Mouse (Mus musculus) forebrain, embryonic 16.5 days (tissue): ENCODE measurements around the gene Vwa3b. TPM values are rescaled to one million over a fixed set of nuclear protein-coding genes. Genes with fewer than 3 reads are reported as not detected.

Experiments
- ATAC-seq: fragments of 200-750 bp; cut with Nextera tagmentation; 2 replicates; pipeline ENCODE4 v1.8.0; 2017; ENCODE audit warnings: mild to moderate bottlenecking, moderate library complexity
- H3K27ac ChIP-seq: fragments of 300-500 bp; sonication (generic); 2 replicates; pipeline ENCODE4 v1.5.1; 2014; ENCODE audit warnings: low read length, control low read depth
- H3K27me3 ChIP-seq: fragments of 300-500 bp; sonication (generic); replicated peaks from 2 replicates; pipeline ENCODE4 v1.6.1; 2014; ENCODE audit warnings: low read length; ENCODE audit not compliant: control insufficient read depth, insufficient read depth
- H3K36me3 ChIP-seq: fragments of 300-500 bp; sonication (generic); 2 replicates; pipeline ENCODE4 v1.6.1; 2014; ENCODE audit not compliant: control insufficient read depth, insufficient read depth
- H3K4me1 ChIP-seq: fragments of 300-500 bp; sonication (generic); replicated peaks from 2 replicates; pipeline ENCODE4 v1.6.1; 2014; ENCODE audit warnings: low read length; ENCODE audit not compliant: control insufficient read depth, insufficient read depth
- H3K4me2 ChIP-seq: fragments of 300-500 bp; sonication (generic); 2 replicates; pipeline ENCODE4 v1.6.1; 2014; ENCODE audit warnings: mild to moderate bottlenecking, low read length, control low read depth
- H3K4me3 ChIP-seq: fragments of 300-500 bp; sonication (generic); replicated peaks from 2 replicates; pipeline ENCODE4 v1.5.1; 2014; ENCODE audit warnings: mild to moderate bottlenecking, low read length, control low read depth
- H3K9ac ChIP-seq: fragments of 300-500 bp; sonication (generic); replicated peaks from 2 replicates; pipeline ENCODE4 v1.6.1; 2014; ENCODE audit warnings: low read depth, low read length, control low read depth
- H3K9me3 ChIP-seq: fragments of 300-500 bp; sonication (generic); 2 replicates; pipeline ENCODE4 v1.6.1; 2016; ENCODE audit warnings: low read length; ENCODE audit not compliant: control insufficient read depth
- WGBS: fragments of 180-500 bp; shearing (Covaris S2); extraction: QIAGEN DNeasy Blood & Tissue Kit; methylation state at CpG from one replicate; pipeline ENCODE4 v1.1.7; 2014; 5-methylcytosine and 5-hydroxymethylcytosine counted together
- polyA plus RNA-seq: library from polyadenylated mRNA; unstranded; fragments of >200 nt; fragmentation: Nextera tagmentation; extraction: Ambion mirVana; gene quantifications from 2 replicates; pipeline ENCODE4 v1.2.1, GENCODE M21; 2015

Gene Vwa3b
- polyA plus RNA-seq, 1 experiment from 2014 or later, result 1.9 TPM

DNA sequence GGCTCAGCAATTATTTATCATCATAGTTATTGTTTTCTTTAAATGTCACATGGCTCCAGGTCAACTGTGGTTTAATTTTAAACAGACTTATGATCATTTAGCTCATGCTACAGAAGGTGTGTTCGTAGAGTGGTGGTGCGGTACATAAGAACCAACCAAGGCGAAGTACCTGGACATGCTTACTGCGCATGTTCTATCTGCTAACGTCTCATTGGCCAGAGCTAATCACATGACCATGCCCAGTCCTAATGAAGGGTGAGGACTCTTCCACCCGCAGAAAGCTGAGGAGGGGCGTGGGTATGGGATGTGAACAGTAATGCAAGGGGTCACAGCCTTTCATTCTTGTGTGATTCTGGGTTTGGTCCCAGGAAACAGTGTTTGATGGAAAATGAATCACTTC is 49.4 kb downstream of the Vwa3b start:
- H3K4me3 ChIP-seq, result no peak overlapping the region
- no peaks in the 10 kb centered on the region for H3K9me3 ChIP-seq
- WGBS, result 92% methylated on average over 7 of the region's 7 CpGs
- H3K4me1 ChIP-seq, result peaks cover 13% of the 10 kb centered on the region
- H3K4me2 ChIP-seq, result no peak overlapping the region
- H3K27me3 ChIP-seq, result no peaks in the 10 kb centered on the region
- no peak overlapping the region for H3K9ac ChIP-seq
- H3K27ac ChIP-seq, result no peak overlapping the region
- ATAC-seq, result no peak
- H3K36me3 ChIP-seq, result no peaks in the 10 kb centered on the region

DNA sequence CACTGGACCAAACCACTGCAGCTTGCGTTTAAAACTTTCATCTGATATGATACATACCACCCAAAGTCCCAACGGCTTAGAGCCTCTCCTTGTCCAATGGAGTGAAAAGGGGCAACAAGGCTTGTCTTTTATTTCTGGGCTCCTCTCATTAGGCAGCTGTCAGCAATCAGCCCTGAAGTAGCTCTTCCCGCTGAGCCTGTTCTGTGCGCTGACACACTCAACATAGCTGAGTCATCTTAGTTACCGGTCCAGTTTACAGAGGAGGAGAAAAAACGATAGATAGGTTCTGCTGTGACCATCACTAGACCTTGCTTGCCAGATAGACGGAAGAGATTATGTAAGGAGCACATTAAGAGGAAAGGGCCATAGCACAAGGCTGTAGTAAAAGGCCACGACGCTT is 50.9 kb downstream of the Vwa3b start:
- H3K9ac ChIP-seq, result no peak overlapping the region
- no peaks in the 10 kb centered on the region for H3K36me3 ChIP-seq
- no peak overlapping the region for H3K4me2 ChIP-seq
- H3K27ac ChIP-seq, result no peak overlapping the region
- H3K27me3 ChIP-seq, result no peaks in the 10 kb centered on the region
- no peak overlapping the region for H3K4me3 ChIP-seq
- H3K4me1 ChIP-seq, result peaks cover 21% of the 10 kb centered on the region
- 61% methylated on average over 9 of the region's 9 CpGs for WGBS
- no peaks in the 10 kb centered on the region for H3K9me3 ChIP-seq
- ATAC-seq, result no peak

DNA sequence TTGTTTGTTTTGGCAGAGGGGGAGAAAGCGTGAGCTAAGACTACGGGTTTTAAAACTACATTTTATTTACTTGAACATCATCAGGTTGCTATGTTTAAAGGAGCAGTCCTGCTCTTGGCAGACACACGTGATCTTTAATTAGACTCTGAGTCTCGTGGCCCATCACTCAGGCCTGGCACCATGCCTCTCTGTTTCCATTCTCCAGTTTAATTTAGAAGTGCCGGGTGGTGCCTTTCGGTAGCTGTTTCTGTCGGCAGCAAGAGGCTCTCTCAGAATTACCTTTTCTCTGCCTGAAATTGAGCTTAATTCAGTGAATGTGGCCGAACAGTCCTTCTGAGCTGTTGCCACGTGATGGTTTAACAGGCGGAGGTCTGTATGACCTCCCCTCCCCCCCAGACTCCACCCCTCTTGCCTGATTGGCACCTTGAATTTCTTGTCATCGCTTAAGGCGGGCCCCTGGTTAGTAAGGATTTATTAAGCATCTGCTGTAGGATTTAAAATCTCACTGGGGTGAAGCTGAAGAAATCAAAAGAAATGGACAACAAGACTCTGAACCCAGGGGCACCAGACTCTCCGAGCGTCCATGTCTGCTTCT is 51.7 kb downstream of the Vwa3b start:
- no peaks in the 10 kb centered on the region for H3K27me3 ChIP-seq
- no peak overlapping the region for H3K4me3 ChIP-seq
- no peaks in the 10 kb centered on the region for H3K9me3 ChIP-seq
- peak; percentile 72 for ATAC-seq
- peak overlapping the region; percentile 31 for H3K4me2 ChIP-seq
- H3K9ac ChIP-seq, result no peak overlapping the region
- H3K27ac ChIP-seq, result no peak overlapping the region; the same call in 1 of the 2 replicates
- H3K4me1 ChIP-seq, result peaks cover 21% of the 10 kb centered on the region
- 30% methylated on average over 14 of the region's 14 CpGs for WGBS
- no peaks in the 10 kb centered on the region for H3K36me3 ChIP-seq

DNA sequence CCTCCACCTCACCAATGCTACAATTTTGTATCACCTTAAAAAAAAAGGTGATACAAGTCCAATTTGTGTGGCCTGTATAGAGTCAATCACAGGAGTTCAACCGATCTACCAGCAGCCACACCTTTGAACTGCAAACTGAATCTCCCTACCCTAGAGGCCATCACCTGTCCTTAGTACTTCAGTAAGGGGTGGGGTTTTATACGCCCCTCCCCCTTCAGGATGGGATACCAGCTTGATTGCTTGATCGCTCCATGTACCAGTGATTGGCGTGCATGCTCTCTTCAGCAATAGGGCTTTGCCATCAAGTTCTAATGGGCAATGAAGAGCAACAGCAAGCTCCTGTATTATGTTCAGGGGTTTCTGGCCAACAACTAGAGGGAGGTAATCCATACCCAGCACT is 54.0 kb downstream of the Vwa3b start:
- ATAC-seq, result no peak
- no peaks in the 10 kb centered on the region for H3K36me3 ChIP-seq
- no peak overlapping the region for H3K4me3 ChIP-seq
- 87% methylated on average over 4 of the region's 4 CpGs for WGBS
- H3K4me2 ChIP-seq, result no peak overlapping the region
- no peak overlapping the region for H3K27ac ChIP-seq
- no peak overlapping the region for H3K9ac ChIP-seq
- H3K27me3 ChIP-seq, result no peaks in the 10 kb centered on the region
- peaks cover 24% of the 10 kb centered on the region for H3K4me1 ChIP-seq
- no peaks in the 10 kb centered on the region for H3K9me3 ChIP-seq

DNA sequence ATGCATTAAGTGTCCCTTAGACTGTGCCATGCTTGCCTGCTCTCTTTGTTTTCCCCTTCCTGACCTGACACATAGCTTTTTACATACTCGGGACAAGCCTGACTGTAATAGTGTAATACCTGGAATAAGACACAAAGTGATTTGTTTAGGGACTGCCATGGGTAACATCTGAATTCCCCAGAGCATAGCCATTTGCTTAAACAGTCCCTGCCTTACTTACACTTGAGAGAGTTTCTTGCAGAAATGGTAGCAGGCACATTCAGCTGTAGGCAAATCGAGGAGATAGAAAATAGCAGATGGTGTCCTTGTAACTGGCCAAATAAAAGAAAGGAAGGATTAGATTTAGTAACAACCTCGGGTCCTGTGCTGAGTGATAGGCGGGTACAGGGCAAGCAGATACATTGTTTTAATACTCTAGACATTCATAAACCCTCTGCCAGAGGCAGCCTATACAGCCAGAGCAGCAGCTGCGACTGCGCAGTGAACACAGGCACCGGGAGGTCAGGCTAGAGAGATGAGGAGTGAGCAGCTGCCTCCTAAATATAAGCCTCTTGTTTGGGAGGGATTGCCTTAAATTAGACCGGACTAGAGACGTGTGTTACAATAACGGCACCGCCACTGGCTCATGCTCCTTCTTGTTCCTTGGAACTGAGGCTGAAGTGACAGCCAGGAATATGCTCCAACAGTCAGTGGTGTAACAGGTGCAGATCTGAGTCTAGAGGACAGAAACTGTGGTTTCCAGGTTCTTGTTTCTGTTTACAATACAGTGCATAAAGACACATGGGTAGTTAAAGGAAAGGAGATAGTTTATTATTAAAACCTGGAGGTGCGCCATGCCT is 55.2 kb downstream of the Vwa3b start:
- no peaks in the 10 kb centered on the region for H3K27me3 ChIP-seq
- H3K9ac ChIP-seq, result no peak overlapping the region
- peak; percentile 73 for ATAC-seq
- H3K27ac ChIP-seq, result no peak overlapping the region
- H3K4me2 ChIP-seq, result no peak overlapping the region
- no peaks in the 10 kb centered on the region for H3K36me3 ChIP-seq
- peaks cover 24% of the 10 kb centered on the region for H3K4me1 ChIP-seq
- H3K9me3 ChIP-seq, result no peaks in the 10 kb centered on the region
- 22% methylated on average over 12 of the region's 12 CpGs for WGBS
- H3K4me3 ChIP-seq, result no peak overlapping the region

DNA sequence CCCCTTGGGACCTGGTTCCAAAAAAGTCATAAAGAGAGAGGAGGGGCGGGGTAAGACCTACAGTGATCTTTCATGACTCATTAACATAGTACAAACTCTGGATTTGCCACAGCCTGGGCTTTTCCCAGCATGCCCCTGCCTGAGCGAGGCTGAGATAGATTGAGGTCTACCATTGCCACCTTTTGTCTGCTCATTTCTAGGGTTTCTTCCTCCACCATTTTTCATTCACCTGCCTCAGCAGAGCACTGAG is 55.7 kb downstream of the Vwa3b start:
- Histone ChIP-seq H3K4me2 (no peak overlapping the region), H3K4me3 (no peak overlapping the region), H3K36me3 (no peaks in the 10 kb centered on the region), H3K9me3 (no peaks in the 10 kb centered on the region), H3K27ac (no peak overlapping the region), H3K27me3 (no peaks in the 10 kb centered on the region), H3K4me1 (peaks cover 23% of the 10 kb centered on the region), H3K9ac (no peak overlapping the region)
- ATAC-seq, result no peak
- WGBS, result 76% methylated on average over 2 of the region's 2 CpGs

DNA sequence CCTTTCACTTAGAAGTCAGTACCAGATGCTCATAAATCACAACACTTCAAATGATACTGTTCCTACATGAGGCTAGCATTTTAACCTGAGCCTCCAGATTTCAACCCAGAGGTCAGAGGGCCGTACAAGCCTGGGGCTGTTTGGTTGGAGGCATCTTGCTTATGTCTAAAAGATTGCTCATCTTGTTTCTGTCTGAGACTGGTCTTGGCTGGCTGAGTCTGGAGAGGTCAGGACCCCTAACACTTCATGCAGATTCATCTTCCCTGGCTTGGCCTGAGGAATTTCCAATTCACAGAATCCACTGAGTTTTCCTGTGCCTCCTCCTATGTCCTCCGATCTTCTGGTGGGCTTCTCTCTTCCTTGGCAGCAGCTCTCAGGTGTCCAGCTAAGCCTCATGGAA is 57.7 kb downstream of the Vwa3b start:
- WGBS, result 88% methylated on average over 2 of the region's 2 CpGs
- H3K9ac ChIP-seq, result no peak overlapping the region
- no peak overlapping the region for H3K27ac ChIP-seq
- H3K36me3 ChIP-seq, result no peaks in the 10 kb centered on the region
- no peaks in the 10 kb centered on the region for H3K27me3 ChIP-seq
- H3K9me3 ChIP-seq, result no peaks in the 10 kb centered on the region
- no peak overlapping the region for H3K4me3 ChIP-seq
- H3K4me2 ChIP-seq, result no peak overlapping the region
- peaks cover 11% of the 10 kb centered on the region for H3K4me1 ChIP-seq
- ATAC-seq, result no peak

DNA sequence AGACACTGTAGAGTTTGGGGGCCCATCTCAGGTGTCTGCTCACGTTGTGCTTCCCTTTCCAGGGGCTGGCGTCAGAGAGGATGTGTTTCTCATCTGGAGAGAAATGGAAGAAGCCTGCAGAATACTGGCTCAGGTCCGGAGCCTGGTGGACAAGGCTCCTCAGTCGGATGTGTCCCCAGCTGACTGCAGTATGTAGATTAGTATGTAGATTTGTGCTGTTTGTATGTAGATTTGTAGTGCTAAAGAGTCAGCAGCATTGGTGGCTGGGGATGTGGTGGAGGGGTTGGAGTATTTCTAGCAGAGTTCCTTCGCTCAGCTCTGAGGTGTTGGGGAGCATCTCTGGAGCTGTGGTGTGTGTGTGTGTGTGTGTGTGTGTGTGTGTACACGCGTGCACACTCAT is 58.8 kb downstream of the Vwa3b start:
- Histone ChIP-seq H3K27me3 (no peaks in the 10 kb centered on the region), H3K9me3 (no peaks in the 10 kb centered on the region), H3K4me2 (no peak overlapping the region), H3K36me3 (no peaks in the 10 kb centered on the region), H3K27ac (no peak overlapping the region), H3K4me3 (no peak overlapping the region), H3K9ac (no peak overlapping the region), H3K4me1 (peaks cover 11% of the 10 kb centered on the region)
- WGBS, result 55% methylated on average over 7 of the region's 7 CpGs
- ATAC-seq, result no peak

DNA sequence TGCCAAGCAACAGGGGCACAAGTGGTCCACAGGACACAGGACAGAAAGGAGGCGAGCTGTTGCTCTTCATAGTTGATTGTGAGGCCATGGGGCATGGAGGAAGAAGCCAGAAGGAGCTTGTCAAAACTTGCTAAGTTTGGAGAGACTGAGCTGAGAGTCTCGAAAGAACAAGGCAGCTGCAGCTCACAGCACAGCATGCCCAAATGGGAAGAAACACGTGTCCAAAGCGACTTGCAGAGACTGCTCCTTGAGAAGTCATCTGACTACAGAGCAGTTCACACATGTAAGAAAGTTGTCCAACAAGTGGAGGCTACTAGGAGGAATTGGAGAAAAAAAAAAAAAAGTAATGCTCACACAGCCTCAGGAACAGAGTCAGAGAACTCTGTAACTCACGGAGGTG is 62.8 kb downstream of the Vwa3b start:
- Histone ChIP-seq H3K4me2 (no peak overlapping the region), H3K9me3 (no peaks in the 10 kb centered on the region), H3K4me1 (peaks cover 2% of the 10 kb centered on the region; the same call in 1 of the 2 replicates), H3K36me3 (no peaks in the 10 kb centered on the region), H3K9ac (no peak overlapping the region), H3K4me3 (no peak overlapping the region), H3K27ac (no peak overlapping the region), H3K27me3 (no peaks in the 10 kb centered on the region)
- 75% methylated on average over 5 of the region's 5 CpGs for WGBS
- ATAC-seq, result no peak
